Mouse (Mus musculus) spleen, adult 12 weeks (tissue): ENCODE measurements around the gene Mdga1.

Experiments
- DNase-seq: peaks from one replicate; pipeline ENCODE4 v3.0.0; 2022; ENCODE audit warnings: low spot score

Gene Mdga1

GRCm38 (mm10) chr17:29970037-29970555 is at the start of gene Mdga1:
Gene Mdga1 (minus strand): TSS chr17:29970087.
- no peak for DNase-seq

GRCm38 (mm10) chr17:30018927-30019610 is 49.2 kb upstream of the Mdga1 start:
- DNase-seq = no peak

GRCm38 (mm10) chr17:30014660-30015059 is 44.8 kb upstream of the Mdga1 start:
- no peak for DNase-seq

DNA sequence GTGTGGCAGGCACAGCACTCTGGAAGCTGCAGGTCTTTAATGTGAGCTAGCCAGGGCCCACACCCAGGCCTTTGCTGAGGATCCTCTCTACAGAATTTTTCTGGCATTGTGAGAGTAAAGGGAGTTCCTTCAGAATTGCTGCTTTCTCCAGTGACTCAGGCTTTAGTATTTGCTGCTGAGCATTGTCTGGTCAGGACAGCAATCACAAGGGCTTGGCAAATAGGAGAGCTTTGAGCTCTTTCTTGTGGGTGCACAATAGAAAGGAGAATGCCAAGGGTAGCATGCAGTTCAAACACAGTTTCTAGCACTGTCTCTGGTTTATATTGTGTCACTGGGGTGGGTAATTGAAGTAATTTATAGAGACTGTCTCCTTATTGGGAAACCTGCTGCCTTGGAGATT is 38.5 kb upstream of the Mdga1 start:
- DNase-seq = no peak

DNA sequence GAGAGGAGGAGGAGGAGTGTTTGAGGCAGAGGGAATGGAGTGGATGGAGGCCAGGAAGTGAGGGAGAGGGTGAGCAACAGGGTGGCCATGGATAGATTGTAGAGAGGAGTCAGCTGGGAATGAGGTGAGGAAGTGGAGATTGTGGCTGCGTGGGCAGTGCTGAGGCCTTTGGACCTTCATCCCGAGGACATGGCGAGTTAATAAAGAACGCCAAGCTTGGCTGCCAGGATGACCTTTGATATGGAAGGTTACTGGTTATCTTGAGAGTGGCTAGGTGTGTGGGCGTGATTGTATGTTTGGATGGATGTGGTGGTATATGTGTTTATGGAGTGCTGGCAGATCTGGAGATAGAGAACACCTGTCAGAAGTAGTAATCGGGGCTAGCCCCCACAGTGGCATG is 38.0 kb upstream of the Mdga1 start:
- DNase-seq = no peak

DNA sequence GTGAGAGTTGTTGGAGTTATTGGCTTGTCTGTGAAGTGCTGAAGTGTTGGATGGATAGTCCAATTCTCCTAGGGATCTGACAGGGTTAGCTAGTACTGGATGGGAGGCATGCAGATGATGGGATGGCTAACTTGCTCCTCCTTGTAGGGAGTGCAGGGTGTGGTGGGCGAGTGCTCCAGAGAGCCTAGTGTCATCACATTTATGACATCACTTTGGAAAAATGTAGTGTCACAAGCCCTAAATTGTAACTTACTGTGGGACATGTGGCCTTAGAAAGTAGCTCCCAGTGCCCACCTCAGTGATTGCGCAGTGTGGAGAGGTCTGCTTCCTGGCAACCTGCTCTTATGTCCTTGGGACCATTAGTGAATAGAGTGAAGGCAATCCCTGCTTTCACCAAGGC is 37.0 kb upstream of the Mdga1 start:
- DNase-seq = no peak

- peak; percentile 20 for DNase-seq
Measured at GRCm38 (mm10) chr17:30005451-30005941, 35.6 kb upstream of the Mdga1 start.

DNA sequence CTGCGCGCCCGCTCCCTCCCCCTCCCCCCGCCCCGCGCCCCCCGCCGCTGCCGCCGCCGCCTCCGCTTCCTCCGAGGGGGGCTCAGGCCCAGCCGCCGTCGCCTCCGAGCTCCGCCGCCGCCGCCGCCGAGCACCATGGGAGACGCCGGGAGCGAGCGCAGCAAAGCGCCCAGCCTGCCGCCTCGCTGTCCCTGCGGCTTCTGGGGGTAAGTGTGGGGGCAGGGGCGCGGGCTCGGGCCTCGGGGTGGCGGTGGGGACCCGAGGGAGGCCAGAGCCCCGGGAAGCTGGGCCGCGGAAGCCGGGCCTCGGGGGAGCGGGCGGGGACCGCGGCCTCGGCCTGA is 35.2 kb upstream of the Mdga1 start:
- DNase-seq = no peak

DNA sequence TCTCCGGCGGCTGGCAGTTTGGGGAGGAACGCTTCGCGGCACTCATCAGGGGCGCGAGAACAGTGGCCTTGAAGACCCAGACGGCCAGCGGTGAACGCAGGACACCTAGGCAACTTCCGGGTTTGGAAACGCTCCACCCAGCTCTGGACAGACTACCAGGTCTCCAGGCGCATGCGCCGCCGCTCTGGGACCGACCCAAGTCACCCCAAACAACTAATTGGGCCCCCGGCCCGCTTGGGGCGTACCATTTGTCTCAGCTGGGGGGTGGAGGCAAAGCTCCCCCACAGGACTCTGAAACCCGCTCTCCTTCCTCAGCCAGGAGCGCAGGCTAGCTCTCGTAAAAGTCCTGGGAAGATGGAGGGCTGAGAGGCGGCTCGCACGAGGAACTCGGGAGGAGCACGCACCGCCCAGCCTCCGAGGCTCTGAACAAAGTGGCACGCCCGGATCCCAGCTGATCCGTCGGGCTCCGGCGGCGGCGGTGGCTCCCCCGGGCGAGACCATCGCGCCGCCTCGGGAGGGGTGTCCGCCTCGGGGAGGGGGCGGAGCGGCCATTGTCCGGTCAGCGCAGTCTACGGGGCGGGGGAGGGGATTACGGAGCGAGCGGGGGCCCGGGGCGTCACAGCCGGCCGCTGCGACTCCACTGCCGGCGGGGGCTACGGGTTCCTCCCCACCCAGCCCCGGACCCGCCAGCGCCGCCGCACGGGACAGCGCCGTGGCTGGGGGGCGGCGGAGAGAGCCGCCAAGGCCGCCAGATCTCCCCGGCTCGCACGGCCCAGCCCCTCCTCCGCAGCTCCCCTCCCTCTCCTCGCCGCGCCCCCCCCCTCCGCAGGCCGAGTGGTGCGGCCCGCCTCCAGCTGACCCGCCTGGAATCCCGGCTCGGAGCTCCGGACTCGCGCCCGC is 34.6 kb upstream of the Mdga1 start, which contains the start of gene Zfand3:
TSS of gene Zfand3 (plus strand) at position 531 of the 900 bp plus-strand sequence.
- DNase-seq = peak; percentile 85

DNA sequence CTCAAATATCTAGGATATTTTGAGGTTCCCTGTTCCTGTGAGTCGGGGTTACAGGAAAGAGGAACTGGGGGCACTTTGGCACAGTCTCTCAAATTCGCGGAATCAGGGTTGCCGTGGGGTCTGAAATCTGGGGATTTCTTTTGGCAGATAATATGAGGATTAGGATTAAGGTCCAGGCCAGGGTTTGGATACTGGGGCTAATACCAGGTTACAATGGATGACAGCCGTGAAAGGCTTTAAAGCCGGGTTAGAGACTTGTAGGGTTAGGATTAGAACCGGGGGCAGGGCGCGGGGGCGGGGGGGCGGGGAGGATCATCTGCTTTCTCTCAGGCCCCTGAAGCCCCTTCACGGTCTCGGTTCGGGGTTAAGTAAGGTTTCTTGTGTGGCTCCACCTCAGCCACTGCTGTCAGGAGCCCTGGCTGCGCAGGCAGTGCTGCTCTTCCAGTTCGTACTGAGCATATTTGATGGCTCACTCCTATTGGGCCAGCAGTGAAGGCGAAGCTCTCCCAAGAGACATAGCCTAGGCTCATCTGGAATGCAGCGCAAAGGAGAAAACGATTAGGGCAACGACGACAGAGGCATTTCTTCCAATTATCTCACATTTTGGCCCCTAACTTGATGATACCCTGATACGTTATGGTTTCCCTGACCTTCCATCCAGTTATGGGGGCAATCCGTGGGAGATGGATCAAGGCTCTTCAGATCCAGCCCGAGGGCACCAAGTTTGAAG is 28.8 kb upstream of the Mdga1 start:
- no peak for DNase-seq

- no peak for DNase-seq
Measured at GRCm38 (mm10) chr17:29997726-29998125, 27.8 kb upstream of the Mdga1 start.

GRCm38 (mm10) chr17:29995986-29996385 is 26.1 kb upstream of the Mdga1 start:
- no peak for DNase-seq

DNA sequence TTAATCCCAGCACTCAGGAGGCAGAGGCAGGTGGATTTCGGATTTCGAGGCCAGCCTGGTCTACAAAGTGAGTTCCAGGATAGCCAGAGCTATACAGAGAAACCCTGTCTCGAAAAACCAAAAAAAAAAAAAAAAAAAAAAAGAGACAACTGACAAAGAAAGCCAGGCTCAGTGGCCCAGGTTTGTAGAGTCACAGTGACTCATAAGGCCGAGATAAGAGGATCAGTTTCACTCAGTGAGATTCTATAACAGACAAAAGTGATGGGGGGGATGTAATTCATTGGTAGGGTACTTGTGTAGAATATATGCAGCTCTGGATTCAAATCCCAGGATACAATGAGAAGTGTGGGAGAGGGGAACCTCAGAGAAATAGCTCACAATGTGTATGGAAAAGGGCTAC is 24.6 kb upstream of the Mdga1 start:
- no peak for DNase-seq

GRCm38 (mm10) chr17:29994011-29994410 is 24.1 kb upstream of the Mdga1 start:
- DNase-seq = no peak

DNA sequence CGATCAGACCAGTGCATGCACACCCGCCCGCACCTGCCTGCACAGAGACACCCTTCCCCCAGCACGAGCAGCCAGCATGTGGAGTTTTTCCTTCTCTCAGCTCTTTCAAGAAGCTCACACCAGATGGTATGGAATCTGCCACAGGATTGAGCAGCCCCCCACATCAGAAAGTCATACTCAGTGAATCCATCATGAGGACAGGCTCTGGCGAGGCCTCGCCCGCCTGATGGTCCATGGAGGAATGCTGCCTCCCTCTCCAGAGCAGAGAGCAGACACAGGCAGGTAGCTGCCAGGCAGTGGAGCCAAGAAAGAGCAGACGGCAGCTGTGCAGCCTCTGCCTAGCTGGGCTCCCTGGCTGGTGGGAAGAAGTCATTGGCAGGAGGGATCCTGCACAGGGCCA is 23.6 kb upstream of the Mdga1 start:
- DNase-seq = no peak

DNA sequence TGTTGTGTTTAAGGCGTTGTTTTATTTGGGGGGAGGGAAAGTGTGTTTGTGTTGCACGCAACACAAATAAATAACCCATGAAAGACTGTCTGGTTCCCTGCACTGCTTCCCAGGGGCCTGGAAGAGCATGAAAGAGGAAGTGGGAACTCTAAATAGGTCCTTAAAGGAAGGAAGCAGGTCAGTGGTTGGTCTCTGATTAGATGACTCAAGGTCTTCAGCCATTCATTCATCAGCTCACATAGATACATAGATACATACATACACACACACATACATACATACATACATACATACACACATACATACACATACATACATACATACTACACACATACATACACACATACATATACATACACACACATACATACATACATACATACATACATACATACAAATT is 21.0 kb upstream of the Mdga1 start:
- DNase-seq = no peak

GRCm38 (mm10) chr17:29990136-29990535 is 20.2 kb upstream of the Mdga1 start:
- no peak for DNase-seq

- no peak for DNase-seq
Measured at GRCm38 (mm10) chr17:29989653-29990052, 19.8 kb upstream of the Mdga1 start.

GRCm38 (mm10) chr17:29988141-29988540 is 18.3 kb upstream of the Mdga1 start:
- DNase-seq = no peak

- no peak for DNase-seq
Measured at GRCm38 (mm10) chr17:29985534-29985933, 15.6 kb upstream of the Mdga1 start.

GRCm38 (mm10) chr17:29984931-29985330 is 15.0 kb upstream of the Mdga1 start:
- DNase-seq = no peak

GRCm38 (mm10) chr17:29983190-29983589 is 13.3 kb upstream of the Mdga1 start:
- no peak for DNase-seq
